Mouse (Mus musculus): Measurements from ENCODE around the gene Rbm19.

DNA sequence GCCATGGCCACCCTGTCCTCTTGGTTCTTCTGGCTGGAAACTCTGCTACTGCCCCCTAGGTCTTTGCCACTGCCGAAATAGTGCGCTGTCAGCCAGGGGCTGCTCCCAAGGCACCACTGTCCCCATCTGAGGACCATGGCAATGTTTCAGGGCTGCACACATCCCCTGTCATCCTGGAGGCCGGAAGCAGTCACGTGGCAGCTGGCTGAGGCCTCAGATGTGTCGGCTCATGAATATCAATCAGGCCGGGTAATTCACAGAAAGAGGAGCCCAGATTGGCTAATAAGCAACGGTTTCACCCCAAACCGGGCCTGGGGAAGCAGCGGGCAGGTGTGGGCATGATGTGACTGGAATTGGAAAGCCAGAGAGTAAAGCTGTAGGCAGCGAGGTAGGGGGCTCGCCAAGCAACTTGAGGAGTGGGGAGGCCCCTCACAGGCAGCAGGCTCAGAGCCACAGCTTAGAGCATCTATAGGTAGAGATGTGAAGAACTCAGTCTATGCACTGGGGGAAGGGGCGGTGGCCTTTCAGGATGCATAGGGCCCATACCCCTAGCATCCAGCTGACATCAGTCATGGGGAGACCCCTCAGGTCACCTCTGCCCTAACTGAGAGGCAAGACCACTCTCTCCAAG lies 90.2 kb downstream of the Rbm19 start:
- no peak for TF ChIP-seq TAL1 (IDR thresholded peaks at IDR 0.05; ENCODE audit: low read length)
- TF ChIP-seq GATA1 (IDR thresholded peaks at IDR 0.05; ENCODE audit: low read length), result no peak
